Mouse (Mus musculus) stomach, embryonic 16.5 days (tissue): ENCODE data around the gene Cachd1. TPM values are rescaled to one million over a fixed set of nuclear protein-coding genes. Genes with fewer than 3 reads are reported as not detected.

Experiments used
- ATAC-seq: fragments of 200-750 bp; cut with Nextera tagmentation; 2 replicates; pipeline ENCODE4 v1.8.0; 2017; ENCODE audit warnings: moderate number of reproducible peaks, moderate TSS enrichment; ENCODE audit not compliant: insufficient read depth, low FRiP score
- H3K27ac ChIP-seq: fragments of 300-500 bp; sonication (generic); 2 replicates; pipeline ENCODE4 v1.5.1; 2014; ENCODE audit warnings: low read length
- H3K27me3 ChIP-seq: fragments of 300-500 bp; sonication (generic); 2 replicates; pipeline ENCODE4 v1.6.1; 2014; ENCODE audit warnings: low read length, control low read depth, mixed read lengths; ENCODE audit not compliant: control insufficient read depth, insufficient read depth
- H3K36me3 ChIP-seq: fragments of 300-500 bp; sonication (generic); 2 replicates; pipeline ENCODE4 v1.6.1; 2014; ENCODE audit warnings: low read length; ENCODE audit not compliant: control insufficient read depth, insufficient read depth
- H3K4me1 ChIP-seq: fragments of 300-500 bp; sonication (generic); 2 replicates; pipeline ENCODE4 v1.6.1; 2014; ENCODE audit warnings: low read length, control low read depth, mixed read lengths; ENCODE audit not compliant: control insufficient read depth, insufficient read depth
- H3K4me2 ChIP-seq: fragments of 300-500 bp; sonication (generic); 2 replicates; pipeline ENCODE4 v1.6.1; 2014; ENCODE audit warnings: low read depth, low read length, mixed read lengths
- H3K4me3 ChIP-seq: fragments of 300-500 bp; sonication (generic); replicated peaks from 2 replicates; pipeline ENCODE4 v1.5.1; 2014; ENCODE audit warnings: mild to moderate bottlenecking, low read length
- H3K9ac ChIP-seq: fragments of 300-500 bp; sonication (generic); 2 replicates; pipeline ENCODE4 v1.6.1; 2014; ENCODE audit warnings: low read length
- H3K9me3 ChIP-seq: fragments of 300-500 bp; sonication (generic); replicated peaks from 2 replicates; pipeline ENCODE4 v1.6.1; 2016; ENCODE audit warnings: low read length, control low read depth; ENCODE audit not compliant: control insufficient read depth
- WGBS: fragments of 180-500 bp; shearing (Covaris S2); extraction: QIAGEN DNeasy Blood & Tissue Kit; methylation state at CpG from one replicate; pipeline ENCODE4 v1.1.7; 2014; 5-methylcytosine and 5-hydroxymethylcytosine counted together
- polyA plus RNA-seq: library from polyadenylated mRNA; unstranded; fragments of >200 nt; fragmentation: Nextera tagmentation; extraction: Ambion mirVana; gene quantifications from 2 replicates; pipeline ENCODE4 v1.2.1, GENCODE M21; 2015

Cachd1 gene
- polyA plus RNA-seq, 1 experiment from 2014 or later: 7.2 TPM

DNA sequence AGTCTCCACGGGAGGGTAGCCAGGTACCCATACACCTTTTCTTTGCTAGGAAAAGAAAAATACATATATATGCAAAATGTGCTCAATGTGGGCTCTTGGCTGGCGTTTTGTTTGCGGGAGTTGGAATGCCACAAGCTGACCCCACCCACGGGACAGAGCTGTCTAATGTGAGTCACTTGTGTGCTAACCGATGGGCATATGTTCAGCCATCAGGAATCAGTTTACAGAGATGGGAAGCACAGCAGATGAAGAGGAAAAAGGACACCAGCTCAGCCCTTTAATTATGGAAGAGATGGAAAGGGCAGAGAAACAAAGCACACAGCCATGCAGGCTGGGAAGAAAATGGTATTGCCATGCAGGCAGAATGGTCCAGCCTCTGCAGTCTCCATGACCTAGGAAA, 250.1 kb downstream of the Cachd1 start:
- Histone ChIP-seq H3K4me2 (no peak overlapping the region), H3K9me3 (peaks cover 6% of the 10 kb centered on the region; the same call in 1 of the 2 replicates), H3K4me1 (no peaks in the 10 kb centered on the region), H3K27me3 (no peaks in the 10 kb centered on the region), H3K9ac (no peak overlapping the region), H3K27ac (no peak overlapping the region), H3K36me3 (no peaks in the 10 kb centered on the region), H3K4me3 (no peak overlapping the region)
- WGBS: 66% methylated on average over 5 of the region's 5 CpGs
- ATAC-seq: no peak

DNA sequence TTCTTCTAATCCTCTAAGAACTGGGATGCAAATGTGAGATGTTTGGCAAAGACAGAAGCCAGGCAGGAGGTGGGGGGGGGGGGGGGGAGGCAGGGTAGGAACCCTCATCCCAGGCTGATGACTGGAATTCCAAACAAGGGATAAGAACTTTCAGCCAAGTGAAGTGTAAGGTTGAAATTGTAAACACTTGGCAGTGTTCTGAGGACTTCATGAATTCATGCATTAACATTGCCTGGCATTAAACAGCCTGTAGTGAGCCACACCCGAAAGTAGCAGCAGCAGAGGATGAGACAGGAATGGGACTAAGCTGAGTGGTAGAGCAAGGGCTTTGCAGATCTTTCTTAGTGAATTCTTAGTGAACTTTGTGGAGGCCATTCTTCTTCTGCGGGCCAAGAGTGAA, 250.5 kb downstream of the Cachd1 start:
- no peak for ATAC-seq
- Histone ChIP-seq H3K4me1 (no peaks in the 10 kb centered on the region), H3K27ac (no peak overlapping the region), H3K36me3 (no peaks in the 10 kb centered on the region), H3K9me3 (peaks cover 6% of the 10 kb centered on the region; the same call in 1 of the 2 replicates), H3K4me3 (no peak overlapping the region), H3K4me2 (no peak overlapping the region), H3K9ac (no peak overlapping the region), H3K27me3 (no peaks in the 10 kb centered on the region)
- 65% methylated on average over 2 of the region's 2 CpGs for WGBS

DNA sequence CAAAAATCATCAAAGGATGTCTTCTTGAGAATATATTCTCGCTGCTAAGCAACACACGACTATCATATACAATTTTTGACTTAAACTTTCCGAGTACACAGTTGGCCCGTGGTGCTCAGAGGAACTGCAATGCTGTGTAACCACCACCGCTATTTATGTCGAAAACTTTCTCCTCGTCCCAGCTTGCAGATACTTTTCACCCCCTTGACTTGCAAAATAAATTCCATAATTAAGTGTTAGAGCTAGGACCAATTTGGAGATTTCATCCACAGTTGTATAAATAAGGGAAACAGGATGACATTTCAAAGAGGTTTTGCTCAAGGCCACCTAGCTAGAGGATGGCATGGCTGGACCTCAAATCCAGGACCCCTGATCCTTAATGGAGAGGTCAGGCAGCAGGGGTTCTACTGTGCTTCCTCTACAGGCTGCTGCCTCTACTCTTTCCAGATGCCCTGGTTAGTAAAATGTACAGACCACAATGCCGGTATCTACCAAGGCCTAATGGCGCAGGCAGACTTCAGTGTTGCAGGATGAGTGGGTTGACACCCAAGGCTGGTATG, 251.5 kb downstream of the Cachd1 start:
- H3K4me2 ChIP-seq: no peak overlapping the region
- no peak overlapping the region for H3K9ac ChIP-seq
- no peak overlapping the region for H3K4me3 ChIP-seq
- no peaks in the 10 kb centered on the region for H3K36me3 ChIP-seq
- peaks cover 3% of the 10 kb centered on the region; the same call in 1 of the 2 replicates for H3K9me3 ChIP-seq
- H3K27ac ChIP-seq: no peak overlapping the region
- no peaks in the 10 kb centered on the region for H3K27me3 ChIP-seq
- WGBS: 84% methylated on average over 9 of the region's 9 CpGs
- H3K4me1 ChIP-seq: no peaks in the 10 kb centered on the region
- no peak for ATAC-seq

DNA sequence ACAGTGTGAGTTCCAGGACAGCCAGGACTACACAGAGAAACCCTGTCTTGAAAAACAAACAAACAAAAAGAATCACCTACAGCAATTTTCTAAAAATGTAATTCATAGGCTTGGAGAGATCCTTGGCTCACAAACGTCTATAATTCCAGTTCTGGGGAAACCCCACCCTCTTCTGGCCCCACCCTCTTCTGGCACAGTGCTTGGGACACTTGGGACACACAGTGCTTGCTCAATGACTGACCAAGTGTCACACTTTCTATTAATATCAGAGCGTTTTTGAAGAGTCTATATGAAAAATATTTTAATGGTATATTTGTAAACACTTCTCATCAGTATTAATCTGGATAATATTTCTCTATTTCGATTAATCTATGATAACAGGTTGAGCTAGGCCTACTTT, 256.6 kb downstream of the Cachd1 start:
- H3K9me3 ChIP-seq: no peaks in the 10 kb centered on the region
- no peaks in the 10 kb centered on the region for H3K4me1 ChIP-seq
- H3K9ac ChIP-seq: no peak overlapping the region
- no peak overlapping the region for H3K4me3 ChIP-seq
- ATAC-seq: no peak
- H3K4me2 ChIP-seq: no peak overlapping the region
- H3K27ac ChIP-seq: no peak overlapping the region
- no peaks in the 10 kb centered on the region for H3K27me3 ChIP-seq
- no peaks in the 10 kb centered on the region for H3K36me3 ChIP-seq
- 70% methylated on average over 3 of the region's 3 CpGs for WGBS

DNA sequence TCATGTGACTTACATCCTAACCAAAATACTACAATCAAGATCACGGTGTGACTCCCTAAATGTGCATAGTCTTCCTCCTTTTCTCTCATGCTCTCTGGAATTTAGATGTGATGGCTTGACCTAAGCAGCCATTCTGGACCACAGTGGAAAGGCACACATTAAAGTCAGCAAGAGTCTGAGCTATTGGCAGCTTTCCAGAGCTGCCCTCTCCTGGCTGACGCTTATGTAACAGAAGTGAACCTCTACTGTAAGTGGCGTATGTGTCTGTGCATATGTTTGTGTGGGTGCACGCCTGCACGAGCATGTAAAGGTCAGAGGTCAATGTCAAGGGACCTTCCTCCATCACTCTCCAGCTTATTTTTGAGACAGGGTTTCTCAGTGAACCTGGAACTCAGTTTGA, 258.7 kb downstream of the Cachd1 start:
- H3K36me3 ChIP-seq: no peaks in the 10 kb centered on the region
- no peak for ATAC-seq
- H3K27me3 ChIP-seq: no peaks in the 10 kb centered on the region
- H3K4me1 ChIP-seq: no peaks in the 10 kb centered on the region
- H3K4me2 ChIP-seq: no peak overlapping the region
- no peaks in the 10 kb centered on the region for H3K9me3 ChIP-seq
- no peak overlapping the region for H3K27ac ChIP-seq
- WGBS: 67% methylated on average over 5 of the region's 5 CpGs
- H3K9ac ChIP-seq: no peak overlapping the region
- H3K4me3 ChIP-seq: no peak overlapping the region

DNA sequence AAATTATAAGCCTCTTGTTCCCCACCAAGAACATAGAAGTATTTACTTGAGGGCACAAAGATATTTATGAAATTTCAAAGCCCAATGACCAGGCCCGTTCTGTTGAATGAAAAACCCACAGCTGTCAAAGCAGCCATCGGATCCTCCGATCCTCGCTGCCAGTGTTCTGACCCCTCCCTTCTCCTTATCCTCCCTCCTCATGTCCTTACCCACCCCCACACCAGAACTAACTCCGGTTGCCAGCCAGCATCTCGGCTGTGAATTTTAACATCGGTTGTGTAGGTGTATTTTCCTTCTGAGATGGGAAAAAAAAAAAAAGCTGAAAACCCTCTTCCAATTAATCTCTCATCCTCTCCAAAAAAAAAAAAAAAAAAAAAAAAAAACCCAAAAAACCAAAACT, 260.7 kb downstream of the Cachd1 start:
- Histone ChIP-seq H3K4me3 (no peak overlapping the region), H3K27me3 (no peaks in the 10 kb centered on the region), H3K9me3 (no peaks in the 10 kb centered on the region), H3K9ac (no peak overlapping the region), H3K4me2 (no peak overlapping the region), H3K36me3 (no peaks in the 10 kb centered on the region), H3K27ac (no peak overlapping the region), H3K4me1 (no peaks in the 10 kb centered on the region)
- no peak for ATAC-seq
- WGBS: 72% methylated on average over 7 of the region's 7 CpGs

DNA sequence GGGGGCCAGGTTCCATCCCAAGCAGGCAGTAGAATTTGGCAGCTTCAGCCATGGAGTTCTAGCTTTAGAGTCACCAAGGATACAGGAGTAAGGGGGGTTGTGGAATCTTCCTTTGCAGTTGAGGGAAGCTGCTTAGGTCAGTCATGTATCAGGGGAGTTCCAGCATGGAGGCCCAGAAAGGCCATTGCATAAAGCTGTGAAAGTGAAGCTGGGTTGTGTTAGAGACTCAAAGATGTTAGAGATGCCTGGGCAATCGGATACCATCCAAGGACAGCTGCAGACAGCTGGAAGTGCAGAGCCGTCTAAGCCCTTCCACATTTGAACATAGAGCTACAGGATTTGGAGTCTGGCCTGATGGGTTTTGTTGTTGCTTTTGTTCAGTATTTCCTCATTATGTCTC, 267.2 kb downstream of the Cachd1 start:
- H3K9ac ChIP-seq: no peak overlapping the region
- H3K9me3 ChIP-seq: no peaks in the 10 kb centered on the region
- no peak for ATAC-seq
- no peak overlapping the region for H3K27ac ChIP-seq
- H3K4me1 ChIP-seq: no peaks in the 10 kb centered on the region
- no peaks in the 10 kb centered on the region for H3K36me3 ChIP-seq
- no peaks in the 10 kb centered on the region for H3K27me3 ChIP-seq
- H3K4me3 ChIP-seq: no peak overlapping the region
- H3K4me2 ChIP-seq: no peak overlapping the region
- WGBS: 55% methylated on average over 2 of the region's 2 CpGs

DNA sequence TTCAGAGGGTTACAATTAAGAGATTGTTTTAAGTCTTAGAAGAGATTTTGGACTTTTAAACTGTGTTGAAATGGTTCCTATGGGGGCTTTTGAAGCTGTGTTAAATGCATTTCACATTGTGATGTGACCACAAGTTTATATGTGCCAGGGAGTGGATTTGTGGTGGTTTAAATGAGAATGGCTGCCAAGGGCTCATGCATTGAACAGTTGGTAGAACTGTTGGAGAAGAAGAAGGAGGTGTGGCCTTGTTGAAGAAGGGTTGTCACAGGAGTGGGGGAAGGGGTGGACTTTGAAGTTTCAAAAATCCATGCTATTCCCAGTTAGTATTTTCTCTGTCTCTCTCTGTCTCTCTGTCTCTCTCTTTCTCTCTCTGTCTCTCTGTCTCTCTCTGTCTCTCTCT, 267.7 kb downstream of the Cachd1 start:
- Histone ChIP-seq H3K36me3 (no peaks in the 10 kb centered on the region), H3K4me2 (no peak overlapping the region), H3K4me1 (no peaks in the 10 kb centered on the region), H3K27ac (no peak overlapping the region), H3K9me3 (no peaks in the 10 kb centered on the region), H3K9ac (no peak overlapping the region), H3K4me3 (no peak overlapping the region), H3K27me3 (no peaks in the 10 kb centered on the region)
- no peak for ATAC-seq

DNA sequence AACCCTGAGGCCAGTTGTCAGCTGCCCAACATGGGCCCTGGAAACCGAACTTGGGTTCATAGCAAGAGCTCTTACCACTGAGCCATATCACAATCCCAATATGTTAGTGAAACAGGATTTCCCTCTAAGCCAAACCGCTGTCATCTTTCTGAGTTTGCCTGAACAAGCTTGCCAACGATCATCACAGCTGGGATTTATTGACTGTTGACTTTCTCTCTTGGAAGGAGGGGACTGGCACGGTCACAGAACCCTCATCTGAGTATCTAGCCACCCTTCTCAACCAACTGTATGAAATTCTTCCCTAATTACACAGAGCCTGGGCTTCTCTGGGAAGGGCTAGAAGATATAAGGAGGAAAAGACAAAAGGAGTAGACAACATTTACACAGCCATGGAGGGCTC, 270.1 kb downstream of the Cachd1 start:
- no peaks in the 10 kb centered on the region for H3K27me3 ChIP-seq
- H3K4me1 ChIP-seq: no peaks in the 10 kb centered on the region
- 69% methylated on average over 4 of the region's 4 CpGs for WGBS
- H3K4me2 ChIP-seq: no peak overlapping the region
- no peak overlapping the region for H3K27ac ChIP-seq
- H3K36me3 ChIP-seq: no peaks in the 10 kb centered on the region
- H3K9ac ChIP-seq: no peak overlapping the region
- H3K9me3 ChIP-seq: no peaks in the 10 kb centered on the region
- no peak for ATAC-seq
- H3K4me3 ChIP-seq: no peak overlapping the region

DNA sequence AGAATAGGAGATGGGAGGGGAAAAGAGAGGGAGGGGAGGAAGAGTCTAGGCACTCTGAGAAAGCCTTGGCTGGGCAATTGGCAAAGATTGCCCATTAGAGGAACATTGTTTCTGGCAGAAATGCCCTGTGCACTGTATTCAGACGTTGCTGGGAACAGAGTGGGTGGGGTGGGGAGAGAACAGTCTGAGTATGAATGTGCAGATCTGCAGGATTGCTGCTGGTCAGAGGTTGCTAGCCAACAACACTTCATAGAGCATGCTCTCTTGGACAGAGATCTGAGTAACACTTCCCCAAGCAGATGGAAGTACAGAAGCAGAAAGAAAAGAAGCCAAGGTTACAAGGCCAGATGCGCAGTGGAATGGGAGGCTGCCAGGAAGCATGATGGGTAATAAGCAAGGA, 285.7 kb downstream of the Cachd1 start:
- Histone ChIP-seq H3K4me1 (no peaks in the 10 kb centered on the region), H3K27me3 (no peaks in the 10 kb centered on the region), H3K4me3 (no peak overlapping the region), H3K4me2 (no peak overlapping the region), H3K9me3 (no peaks in the 10 kb centered on the region), H3K27ac (no peak overlapping the region), H3K36me3 (no peaks in the 10 kb centered on the region), H3K9ac (no peak overlapping the region)
- no peak for ATAC-seq
- 64% methylated on average over 2 of the region's 2 CpGs for WGBS
